Mouse (Mus musculus): ENCODE measurements at regions not wholly inside any gene's neighbourhood (a gene's known extent, or its start where the extent isn't known, plus 50 kb on each side); places are given as distances from the start of the nearest gene placed in this dataset.
A peak's percentile ranks its signal among the peaks of the same experiment; 100 is the strongest.

- TF ChIP-seq CTCF (IDR thresholded peaks at IDR 0.05; ENCODE audit: extremely low read depth, insufficient read depth, insufficient read length, insufficient replicate concordance), result no peak
- no peak for TF ChIP-seq POLR2A (IDR thresholded peaks at IDR 0.05; ENCODE audit: low read depth, low read length)
- Histone ChIP-seq H3K36me3 (ENCODE audit: control insufficient read depth, insufficient read depth, low read length) (no peaks in the 10 kb centered on the region), H3K27ac (ENCODE audit: insufficient read depth, low read length) (no peak overlapping the region), H3K4me3 (ENCODE audit: extremely low read depth, insufficient read depth, insufficient read length) (no peak overlapping the region), H3K27me3 (ENCODE audit: control insufficient read depth, insufficient read depth, low read length) (no peaks in the 10 kb centered on the region), H3K4me1 (ENCODE audit: control insufficient read depth, insufficient read depth, insufficient read length) (no peaks in the 10 kb centered on the region)
- no peak for DNase-seq (ENCODE audit: low read depth in 1 of 2, low spot score in 2 of 2)
- WGBS, result 70% methylated on average over 3 of the region's 3 CpGs
Measured at GRCm38 (mm10) chr5:12868355-12869217, 256.6 kb upstream of the Sema3a start.

- Histone ChIP-seq H3K27ac (ENCODE audit: insufficient read depth, low read length) (no peak overlapping the region), H3K4me3 (ENCODE audit: extremely low read depth, insufficient read depth, insufficient read length) (no peak overlapping the region), H3K4me1 (ENCODE audit: control insufficient read depth, insufficient read depth, insufficient read length) (no peaks in the 10 kb centered on the region), H3K36me3 (ENCODE audit: control insufficient read depth, insufficient read depth, low read length) (no peaks in the 10 kb centered on the region), H3K27me3 (ENCODE audit: control insufficient read depth, insufficient read depth, low read length) (no peaks in the 10 kb centered on the region)
- TF ChIP-seq CTCF (IDR thresholded peaks at IDR 0.05; ENCODE audit: extremely low read depth, insufficient read depth, insufficient read length, insufficient replicate concordance) (no peak), POLR2A (IDR thresholded peaks at IDR 0.05; ENCODE audit: low read depth, low read length) (no peak)
- DNase-seq (ENCODE audit: low read depth in 1 of 2, low spot score in 2 of 2), result no peak
- WGBS, result 88% methylated on average over 3 of the region's 3 CpGs
Measured at GRCm38 (mm10) chr5:12872888-12873287, 252.3 kb upstream of the Sema3a start.

GRCm38 (mm10) chr5:12877595-12878296 lies 247.5 kb upstream of the Sema3a start:
- TF ChIP-seq CTCF (IDR thresholded peaks at IDR 0.05; ENCODE audit: extremely low read depth, insufficient read depth, insufficient read length, insufficient replicate concordance), result no peak
- TF ChIP-seq POLR2A (IDR thresholded peaks at IDR 0.05; ENCODE audit: low read depth, low read length), result no peak
- DNase-seq (ENCODE audit: low read depth in 1 of 2, low spot score in 2 of 2), result peak in 1 of 2 experiments; percentile 1
- H3K4me3 ChIP-seq (ENCODE audit: extremely low read depth, insufficient read depth, insufficient read length), result no peak overlapping the region
- H3K36me3 ChIP-seq (ENCODE audit: control insufficient read depth, insufficient read depth, low read length), result no peaks in the 10 kb centered on the region
- H3K27ac ChIP-seq (ENCODE audit: insufficient read depth, low read length), result no peak overlapping the region
- no peaks in the 10 kb centered on the region for H3K27me3 ChIP-seq (ENCODE audit: control insufficient read depth, insufficient read depth, low read length)
- H3K4me1 ChIP-seq (ENCODE audit: control insufficient read depth, insufficient read depth, insufficient read length), result no peaks in the 10 kb centered on the region
- WGBS, result 28% methylated on average over 6 of the region's 6 CpGs

- TF ChIP-seq POLR2A (IDR thresholded peaks at IDR 0.05; ENCODE audit: low read depth, low read length) (no peak), CTCF (IDR thresholded peaks at IDR 0.05; ENCODE audit: extremely low read depth, insufficient read depth, insufficient read length, insufficient replicate concordance) (no peak)
- Histone ChIP-seq H3K4me3 (ENCODE audit: extremely low read depth, insufficient read depth, insufficient read length) (no peak overlapping the region), H3K27ac (ENCODE audit: insufficient read depth, low read length) (no peak overlapping the region), H3K27me3 (ENCODE audit: control insufficient read depth, insufficient read depth, low read length) (no peaks in the 10 kb centered on the region), H3K36me3 (ENCODE audit: control insufficient read depth, insufficient read depth, low read length) (no peaks in the 10 kb centered on the region), H3K4me1 (ENCODE audit: control insufficient read depth, insufficient read depth, insufficient read length) (no peaks in the 10 kb centered on the region)
- DNase-seq (ENCODE audit: low read depth in 1 of 2, low spot score in 2 of 2), result no peak
Measured at GRCm38 (mm10) chr5:12892333-12892732, 232.9 kb upstream of the Sema3a start.

- Histone ChIP-seq H3K27ac (ENCODE audit: insufficient read depth, low read length) (no peak overlapping the region), H3K4me1 (ENCODE audit: control insufficient read depth, insufficient read depth, insufficient read length) (no peaks in the 10 kb centered on the region), H3K4me3 (ENCODE audit: extremely low read depth, insufficient read depth, insufficient read length) (no peak overlapping the region), H3K27me3 (ENCODE audit: control insufficient read depth, insufficient read depth, low read length) (no peaks in the 10 kb centered on the region), H3K36me3 (ENCODE audit: control insufficient read depth, insufficient read depth, low read length) (no peaks in the 10 kb centered on the region)
- DNase-seq (ENCODE audit: low read depth in 1 of 2, low spot score in 2 of 2), result no peak
- TF ChIP-seq POLR2A (IDR thresholded peaks at IDR 0.05; ENCODE audit: low read depth, low read length) (no peak), CTCF (IDR thresholded peaks at IDR 0.05; ENCODE audit: extremely low read depth, insufficient read depth, insufficient read length, insufficient replicate concordance) (no peak)
- 69% methylated on average over 2 of the region's 2 CpGs for WGBS
Measured at GRCm38 (mm10) chr5:12894638-12895037, 230.6 kb upstream of the Sema3a start.

- Histone ChIP-seq H3K27me3 (ENCODE audit: control insufficient read depth, insufficient read depth, low read length) (no peaks in the 10 kb centered on the region), H3K4me3 (ENCODE audit: extremely low read depth, insufficient read depth, insufficient read length) (no peak overlapping the region), H3K27ac (ENCODE audit: insufficient read depth, low read length) (no peak overlapping the region), H3K36me3 (ENCODE audit: control insufficient read depth, insufficient read depth, low read length) (no peaks in the 10 kb centered on the region), H3K4me1 (ENCODE audit: control insufficient read depth, insufficient read depth, insufficient read length) (no peaks in the 10 kb centered on the region)
- no peak for DNase-seq (ENCODE audit: low read depth in 1 of 2, low spot score in 2 of 2)
- TF ChIP-seq CTCF (IDR thresholded peaks at IDR 0.05; ENCODE audit: extremely low read depth, insufficient read depth, insufficient read length, insufficient replicate concordance) (no peak), POLR2A (IDR thresholded peaks at IDR 0.05; ENCODE audit: low read depth, low read length) (no peak)
Measured at GRCm38 (mm10) chr5:12910741-12911140, 214.5 kb upstream of the Sema3a start.

GRCm38 (mm10) chr5:12914395-12914794 lies 210.8 kb upstream of the Sema3a start:
- TF ChIP-seq POLR2A (IDR thresholded peaks at IDR 0.05; ENCODE audit: low read depth, low read length) (no peak), CTCF (IDR thresholded peaks at IDR 0.05; ENCODE audit: extremely low read depth, insufficient read depth, insufficient read length, insufficient replicate concordance) (no peak)
- DNase-seq (ENCODE audit: low read depth in 1 of 2, low spot score in 2 of 2), result no peak
- Histone ChIP-seq H3K4me3 (ENCODE audit: extremely low read depth, insufficient read depth, insufficient read length) (no peak overlapping the region), H3K4me1 (ENCODE audit: control insufficient read depth, insufficient read depth, insufficient read length) (no peaks in the 10 kb centered on the region), H3K27me3 (ENCODE audit: control insufficient read depth, insufficient read depth, low read length) (no peaks in the 10 kb centered on the region), H3K36me3 (ENCODE audit: control insufficient read depth, insufficient read depth, low read length) (no peaks in the 10 kb centered on the region), H3K27ac (ENCODE audit: insufficient read depth, low read length) (no peak overlapping the region)
- 47% methylated on average over 1 of the region's 1 CpGs for WGBS
